In genomic region chr14:119520632-119521031, GRCm38 (mm10) we compare ENCODE assay signal across 16 mouse cellular contexts.
A peak's percentile ranks its signal among the peaks of the same experiment; 100 is the strongest.
DNase-seq lines count a peak whose midpoint lies in the region; ATAC-seq lines count a peak whose summit lies in the region.
"Had no signal": no experiment of that assay in that cellular context is flagged by ENCODE, and none has a peak within 500 bp of the region (broad histone marks: within the 10 kb centered on the region; RNA-seq: fewer than 3 reads in every experiment).

No protein-coding gene starts in this region.

- no peaks in the 10 kb centered on the region for H3K9me3 ChIP-seq in forebrain, embryonic 16.5 days (ENCODE audit: control insufficient read depth, low read length)
- H3K9me3 ChIP-seq in forebrain, embryonic 15.5 days, result no peaks in the 10 kb centered on the region
- no peaks in the 10 kb centered on the region for H3K9me3 ChIP-seq in kidney, embryonic 15.5 days (replicated peaks)
- H3K9me3 ChIP-seq: heart, embryonic 13.5 days; limb, embryonic 12.5 days; liver, embryonic 15.5 days; neural tube, embryonic 15.5 days had no signal

- H3K4me3 ChIP-seq in forebrain, embryonic 16.5 days (replicated peaks; ENCODE audit: low read length), result no peak overlapping the region
- H3K4me3 ChIP-seq in forebrain, embryonic 15.5 days, result no peak overlapping the region
- no peak overlapping the region for H3K4me3 ChIP-seq in kidney, embryonic 15.5 days (replicated peaks)
- H3K4me3 ChIP-seq: heart, embryonic 13.5 days; limb, embryonic 12.5 days; liver, embryonic 15.5 days; neural tube, embryonic 15.5 days had no signal

- no peaks in the 10 kb centered on the region for H3K4me1 ChIP-seq in forebrain, embryonic 16.5 days (replicated peaks; ENCODE audit: control insufficient read depth, insufficient read depth, low read length)
- H3K4me1 ChIP-seq in forebrain, embryonic 15.5 days, result no peaks in the 10 kb centered on the region
- 0 out of 2 replicates have a peak, but pooled peaks cover 5% of the 10 kb centered on the region for H3K4me1 ChIP-seq in kidney, embryonic 15.5 days
- H3K4me1 ChIP-seq: heart, embryonic 13.5 days; limb, embryonic 12.5 days; liver, embryonic 15.5 days; neural tube, embryonic 15.5 days had no signal

- no peaks in the 10 kb centered on the region for H3K36me3 ChIP-seq in forebrain, embryonic 16.5 days (ENCODE audit: control insufficient read depth, insufficient read depth)
- no peaks in the 10 kb centered on the region for H3K36me3 ChIP-seq in forebrain, embryonic 15.5 days
- H3K36me3 ChIP-seq in kidney, embryonic 15.5 days, result no peaks in the 10 kb centered on the region
- H3K36me3 ChIP-seq: heart, embryonic 13.5 days; limb, embryonic 12.5 days; liver, embryonic 15.5 days; neural tube, embryonic 15.5 days had no signal

- peaks cover 10% of the 10 kb centered on the region; the same call in 1 of the 2 replicates for H3K27me3 ChIP-seq in forebrain, embryonic 16.5 days (replicated peaks; ENCODE audit: control insufficient read depth, insufficient read depth, low read length)
- peaks cover 14% of the 10 kb centered on the region; the same call in 1 of the 2 replicates for H3K27me3 ChIP-seq in forebrain, embryonic 15.5 days
- H3K27me3 ChIP-seq in kidney, embryonic 15.5 days, result no peaks in the 10 kb centered on the region
- H3K27me3 ChIP-seq: heart, embryonic 13.5 days; limb, embryonic 12.5 days; liver, embryonic 15.5 days had no signal

- WGBS in forebrain, embryonic 16.5 days, result 58% methylated on average over 5 of the region's 5 CpGs
- 68% methylated on average over 5 of the region's 5 CpGs for WGBS in forebrain, embryonic 15.5 days
- WGBS in kidney, embryonic 15.5 days, result 37% methylated on average over 5 of the region's 5 CpGs

- H3K9ac ChIP-seq in forebrain, embryonic 16.5 days (replicated peaks; ENCODE audit: low read depth, low read length), result no peak overlapping the region
- H3K9ac ChIP-seq in forebrain, embryonic 15.5 days (replicated peaks), result no peak overlapping the region
- H3K9ac ChIP-seq in kidney, embryonic 15.5 days, result no peak overlapping the region
- H3K9ac ChIP-seq: heart, embryonic 13.5 days; limb, embryonic 12.5 days; liver, embryonic 15.5 days; neural tube, embryonic 15.5 days had no signal

- DNase-seq in kidney, postnatal 10 days, result peak; percentile 46
- DNase-seq in lung, postnatal 10 days, result peak; percentile 21
- no peak for DNase-seq in lung, adult 18-20 months
- peak; percentile 18 to 43 for DNase-seq in lung, postnatal 4 days
- no peak for DNase-seq in embryo, embryonic 10 days (ENCODE audit: low spot score)
- DNase-seq: cerebellum, adult 18-20 months; embryo, embryonic 11 days; gastrocnemius, postnatal 36 days; heart, postnatal 4 days had no signal

- no peak overlapping the region for H3K4me2 ChIP-seq in forebrain, embryonic 16.5 days (ENCODE audit: low read length)
- no peak overlapping the region for H3K4me2 ChIP-seq in forebrain, embryonic 15.5 days (replicated peaks)
- H3K4me2 ChIP-seq in kidney, embryonic 15.5 days, result no peak overlapping the region
- H3K4me2 ChIP-seq: heart, embryonic 13.5 days; limb, embryonic 12.5 days; liver, embryonic 15.5 days; neural tube, embryonic 15.5 days had no signal

- H3K27ac ChIP-seq in forebrain, embryonic 16.5 days (ENCODE audit: low read length), result no peak overlapping the region
- no peak overlapping the region for H3K27ac ChIP-seq in forebrain, embryonic 15.5 days (replicated peaks)
- H3K27ac ChIP-seq in kidney, embryonic 15.5 days, result no peak overlapping the region
- H3K27ac ChIP-seq: heart, embryonic 13.5 days; limb, embryonic 12.5 days; liver, embryonic 15.5 days; neural tube, embryonic 15.5 days had no signal

- peak; percentile 45; the same call in 1 of the 2 replicates for ATAC-seq in forebrain, embryonic 16.5 days
- ATAC-seq in forebrain, embryonic 15.5 days (replicated peaks), result no peak
- ATAC-seq in kidney, embryonic 15.5 days (replicated peaks; ENCODE audit: low FRiP score), result no peak; the same call in 1 of the 2 replicates

Comparison
In these comparisons a context has a peak if more than half of its experiments do, and no peak if none do; other contexts are left out.
1. DNase-seq: peak in kidney, postnatal 10 days (single experiment), lung, postnatal 10 days (single experiment) and lung, postnatal 4 days (2 of 2); none in lung, adult 18-20 months (0 of 2) and embryo, embryonic 10 days (single experiment).